Mouse (Mus musculus) embryonic facial prominence, embryonic 11.5 days (tissue): ENCODE results near the gene Tcta. TPM values are rescaled to one million over a fixed set of nuclear protein-coding genes. Genes with fewer than 3 reads are reported as not detected.

Source experiments
- ATAC-seq: fragments of 200-750 bp; cut with Nextera tagmentation; replicated peaks from 2 replicates; pipeline ENCODE4 v1.8.0; 2017; ENCODE audit warnings: low read depth; ENCODE audit not compliant: insufficient number of reproducible peaks, low FRiP score, low TSS enrichment
- DNase-seq: peaks from one replicate; pipeline ENCODE4 v3.0.0-alpha.2; 2015; ENCODE audit warnings: low spot score
- H3K27ac ChIP-seq: fragments of 300-500 bp; sonication (generic); replicated peaks from 2 replicates; pipeline ENCODE4 v1.5.1; 2014; ENCODE audit warnings: mild to moderate bottlenecking, low read depth, low read length, control low read depth
- H3K27me3 ChIP-seq: fragments of 300-500 bp; sonication (generic); 2 replicates; pipeline ENCODE4 v1.6.1; 2014; ENCODE audit warnings: mild to moderate bottlenecking, low read length, moderate library complexity, mixed read lengths; ENCODE audit not compliant: control insufficient read depth, insufficient read depth
- H3K36me3 ChIP-seq: fragments of 300-500 bp; sonication (generic); replicated peaks from 2 replicates; pipeline ENCODE4 v1.6.1; 2014; ENCODE audit warnings: low read depth, mild to moderate bottlenecking, low read length, moderate library complexity, mixed read lengths; ENCODE audit not compliant: control insufficient read depth, insufficient read depth
- H3K4me1 ChIP-seq: fragments of 300-500 bp; sonication (generic); 2 replicates; pipeline ENCODE4 v1.6.1; 2014; ENCODE audit warnings: low read length, mixed read lengths; ENCODE audit not compliant: control insufficient read depth, insufficient read depth
- H3K4me2 ChIP-seq: fragments of 300-500 bp; sonication (generic); 2 replicates; pipeline ENCODE4 v1.6.1; 2014; ENCODE audit warnings: low read depth, mild to moderate bottlenecking, control low read depth, low read length, moderate library complexity
- H3K4me3 ChIP-seq: fragments of 300-500 bp; sonication (generic); 2 replicates; pipeline ENCODE4 v1.5.1; 2014; ENCODE audit warnings: low read depth, low read length, control low read depth
- H3K9ac ChIP-seq: fragments of 300-500 bp; sonication (generic); replicated peaks from 2 replicates; pipeline ENCODE4 v1.6.1; 2014; ENCODE audit warnings: mild to moderate bottlenecking, control low read depth, low read length
- H3K9me3 ChIP-seq: fragments of 300-500 bp; sonication (generic); replicated peaks from 2 replicates; pipeline ENCODE4 v1.6.1; 2016; ENCODE audit warnings: mild to moderate bottlenecking, low read length, inconsistent platforms, mixed read lengths; ENCODE audit not compliant: control insufficient read depth
- WGBS: fragments of 180-500 bp; shearing (Covaris S2); extraction: QIAGEN DNeasy Blood & Tissue Kit; methylation state at CpG from one replicate; pipeline ENCODE4 v1.1.7; 2014; 5-methylcytosine and 5-hydroxymethylcytosine counted together
- polyA plus RNA-seq: library from polyadenylated mRNA; unstranded; fragments of >200 nt; fragmentation: Nextera tagmentation; extraction: Ambion mirVana; gene quantifications from 2 replicates; pipeline ENCODE4 v1.2.1, GENCODE M21; 2014

Tcta gene
- polyA plus RNA-seq, 1 experiment from 2014 or later = 20.6 TPM

- Histone ChIP-seq H3K9ac (peak overlapping the region; percentile 62), H3K27ac (peak overlapping the region; percentile 72), H3K4me3 (peak overlapping the region; percentile 85), H3K9me3 (no peaks in the 10 kb centered on the region), H3K27me3 (no peaks in the 10 kb centered on the region), H3K4me1 (peaks cover 7% of the 10 kb centered on the region; the same call in 1 of the 2 replicates), H3K36me3 (no peaks in the 10 kb centered on the region), H3K4me2 (peak overlapping the region; percentile 68)
- WGBS = 10% methylated on average over 10 of the region's 10 CpGs
- ATAC-seq = peak; percentile 7
- peak; percentile 17 for DNase-seq
These were observed 41.6 kb downstream of the Tcta start for GRCm38 (mm10) chr9:108264191-108264921.

- under 1% methylated on average over 62 of the region's 71 CpGs for WGBS
- Histone ChIP-seq H3K9me3 (no peaks in the 10 kb centered on the region), H3K27me3 (no peaks in the 10 kb centered on the region), H3K27ac (peak within 1 kb of the TSS; percentile 83), H3K4me3 (peak within 1 kb of the TSS; percentile 85), H3K4me2 (peak within 1 kb of the TSS; percentile 68), H3K36me3 (no peaks in the 10 kb centered on the region), H3K9ac (peak within 1 kb of the TSS; percentile 80), H3K4me1 (peaks cover 7% of the 10 kb centered on the region; the same call in 1 of the 2 replicates)
- DNase-seq (peak; percentile 98), ATAC-seq (peak; percentile 98)
These were observed 42.2 kb downstream of the Tcta start, which contains the start of gene Dag1 for GRCm38 (mm10) chr9:108263690-108264190. Dag1 (minus strand) TSS chr9:108263958.

GRCm38 (mm10) chr9:108263131-108263681, 42.8 kb downstream of the Tcta start:
- WGBS = under 1% methylated on average over 61 of the region's 62 CpGs
- Histone ChIP-seq H3K4me2 (peak overlapping the region; percentile 68), H3K9me3 (no peaks in the 10 kb centered on the region), H3K9ac (peak overlapping the region; percentile 80), H3K4me3 (peak overlapping the region; percentile 85), H3K27ac (peak overlapping the region; percentile 83), H3K4me1 (peaks cover 7% of the 10 kb centered on the region; the same call in 1 of the 2 replicates), H3K27me3 (no peaks in the 10 kb centered on the region), H3K36me3 (no peaks in the 10 kb centered on the region)
- peak; percentile 41 for ATAC-seq
- peak; percentile 42 for DNase-seq

GRCm38 (mm10) chr9:108262494-108263049, 43.4 kb downstream of the Tcta start:
- peak overlapping the region; percentile 68 for H3K4me2 ChIP-seq
- H3K36me3 ChIP-seq = no peaks in the 10 kb centered on the region
- H3K27ac ChIP-seq = no peak overlapping the region
- peak overlapping the region; percentile 80 for H3K9ac ChIP-seq
- peak overlapping the region; percentile 85 for H3K4me3 ChIP-seq
- H3K27me3 ChIP-seq = no peaks in the 10 kb centered on the region
- H3K4me1 ChIP-seq = peaks cover 7% of the 10 kb centered on the region; the same call in 1 of the 2 replicates
- H3K9me3 ChIP-seq = no peaks in the 10 kb centered on the region
- DNase-seq (no peak), ATAC-seq (no peak)
- WGBS = 46% methylated on average over 11 of the region's 11 CpGs

- no peak overlapping the region for H3K9ac ChIP-seq
- H3K4me1 ChIP-seq = peaks cover 7% of the 10 kb centered on the region; the same call in 1 of the 2 replicates
- H3K27me3 ChIP-seq = no peaks in the 10 kb centered on the region
- H3K36me3 ChIP-seq = no peaks in the 10 kb centered on the region
- no peak for ATAC-seq
- no peaks in the 10 kb centered on the region for H3K9me3 ChIP-seq
- no peak overlapping the region for H3K27ac ChIP-seq
- WGBS = 77% methylated on average over 7 of the region's 7 CpGs
- H3K4me3 ChIP-seq = no peak overlapping the region
- H3K4me2 ChIP-seq = peak overlapping the region; percentile 11; the same call in 1 of the 2 replicates
- no peak for DNase-seq
These were observed 44.1 kb downstream of the Tcta start for GRCm38 (mm10) chr9:108261865-108262264.

- no peak for ATAC-seq
- no peak overlapping the region for H3K4me2 ChIP-seq
- no peaks in the 10 kb centered on the region for H3K27me3 ChIP-seq
- H3K9ac ChIP-seq = no peak overlapping the region
- WGBS = 82% methylated on average over 4 of the region's 4 CpGs
- no peaks in the 10 kb centered on the region for H3K9me3 ChIP-seq
- H3K27ac ChIP-seq = no peak overlapping the region
- H3K36me3 ChIP-seq = no peaks in the 10 kb centered on the region
- no peak overlapping the region for H3K4me3 ChIP-seq
- H3K4me1 ChIP-seq = peaks cover 7% of the 10 kb centered on the region; the same call in 1 of the 2 replicates
- no peak for DNase-seq
These were observed 45.4 kb downstream of the Tcta start for GRCm38 (mm10) chr9:108260526-108260925.
